Mouse (Mus musculus): ENCODE data around the gene Ppp3r1.
"Not testable (repeated sequence)": the region's sequence is repeated elsewhere in the genome, so short reads cannot be mapped to it uniquely, and the experiment has no call there.

Gene Ppp3r1

DNA sequence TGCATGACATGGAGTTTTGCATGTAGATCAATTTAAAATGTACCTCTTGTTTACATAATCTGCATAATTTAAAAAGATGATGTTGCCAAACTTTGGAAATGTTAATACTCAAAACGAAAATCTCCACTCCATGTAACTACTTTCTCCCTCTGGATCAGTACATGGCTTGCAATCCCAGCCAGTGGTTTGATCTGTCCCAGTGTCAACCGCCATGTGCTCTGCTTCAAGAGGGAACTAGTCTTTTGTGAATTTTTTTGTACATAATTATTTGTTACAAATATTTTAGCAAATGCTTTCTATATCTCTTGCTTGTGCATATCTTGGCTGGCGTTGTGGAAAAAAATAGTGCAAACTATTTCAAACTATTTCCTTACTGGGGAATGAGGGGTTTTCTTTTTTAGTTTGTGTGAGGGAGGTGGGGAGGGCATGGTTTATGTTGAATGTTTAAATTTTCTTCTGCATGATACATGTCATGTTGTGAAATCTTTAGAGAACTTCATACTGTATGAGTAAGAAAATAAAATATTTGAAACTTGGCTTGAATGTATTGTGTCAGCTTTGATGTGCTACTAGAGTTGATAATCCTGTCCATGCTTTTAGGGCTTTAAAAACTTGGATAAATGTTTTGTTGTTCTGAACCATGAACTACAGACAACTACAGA lies 40.9 kb downstream of the Ppp3r1 start:
- no peak for DNase-seq (ENCODE audit: low spot score)

DNA sequence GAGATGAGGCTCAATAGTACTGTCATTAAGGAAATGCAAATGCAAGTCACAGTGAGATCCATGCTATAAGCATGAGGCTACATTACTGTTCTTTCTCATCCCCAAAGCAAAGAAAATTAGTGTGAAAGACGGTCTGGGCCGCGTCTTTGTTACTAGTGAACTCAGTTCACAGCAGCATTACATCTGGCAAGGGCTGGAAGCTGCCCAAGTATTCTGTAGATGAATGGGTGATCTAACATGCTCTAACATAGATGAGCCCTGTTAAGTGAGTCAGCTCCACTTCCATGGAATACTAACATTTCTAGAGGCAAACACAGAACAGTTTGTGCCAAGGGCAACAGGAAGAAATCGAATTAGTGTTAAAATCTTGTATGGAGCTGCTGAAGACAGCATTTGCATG lies 41.9 kb downstream of the Ppp3r1 start:
- DNase-seq (ENCODE audit: low spot score) = no peak

DNA sequence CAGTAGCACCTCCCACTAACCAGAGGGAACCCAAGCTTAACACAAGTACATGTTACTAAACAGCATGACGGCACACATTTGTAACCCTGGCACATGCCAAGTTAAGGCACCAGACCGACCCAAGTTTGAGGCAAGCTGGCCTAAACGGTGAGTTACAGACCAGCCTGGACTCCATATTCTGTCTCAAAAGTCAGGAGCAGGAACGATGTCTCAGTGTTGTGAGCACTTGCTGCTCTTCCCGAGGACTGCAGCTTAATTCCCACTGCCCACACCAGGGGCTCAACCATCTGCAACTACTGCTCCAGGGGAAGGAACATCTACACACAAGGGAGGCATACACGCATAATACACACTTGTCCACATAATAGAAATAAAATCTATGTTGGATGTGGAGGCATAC lies 43.4 kb downstream of the Ppp3r1 start:
- no peak for DNase-seq (ENCODE audit: low spot score)

DNA sequence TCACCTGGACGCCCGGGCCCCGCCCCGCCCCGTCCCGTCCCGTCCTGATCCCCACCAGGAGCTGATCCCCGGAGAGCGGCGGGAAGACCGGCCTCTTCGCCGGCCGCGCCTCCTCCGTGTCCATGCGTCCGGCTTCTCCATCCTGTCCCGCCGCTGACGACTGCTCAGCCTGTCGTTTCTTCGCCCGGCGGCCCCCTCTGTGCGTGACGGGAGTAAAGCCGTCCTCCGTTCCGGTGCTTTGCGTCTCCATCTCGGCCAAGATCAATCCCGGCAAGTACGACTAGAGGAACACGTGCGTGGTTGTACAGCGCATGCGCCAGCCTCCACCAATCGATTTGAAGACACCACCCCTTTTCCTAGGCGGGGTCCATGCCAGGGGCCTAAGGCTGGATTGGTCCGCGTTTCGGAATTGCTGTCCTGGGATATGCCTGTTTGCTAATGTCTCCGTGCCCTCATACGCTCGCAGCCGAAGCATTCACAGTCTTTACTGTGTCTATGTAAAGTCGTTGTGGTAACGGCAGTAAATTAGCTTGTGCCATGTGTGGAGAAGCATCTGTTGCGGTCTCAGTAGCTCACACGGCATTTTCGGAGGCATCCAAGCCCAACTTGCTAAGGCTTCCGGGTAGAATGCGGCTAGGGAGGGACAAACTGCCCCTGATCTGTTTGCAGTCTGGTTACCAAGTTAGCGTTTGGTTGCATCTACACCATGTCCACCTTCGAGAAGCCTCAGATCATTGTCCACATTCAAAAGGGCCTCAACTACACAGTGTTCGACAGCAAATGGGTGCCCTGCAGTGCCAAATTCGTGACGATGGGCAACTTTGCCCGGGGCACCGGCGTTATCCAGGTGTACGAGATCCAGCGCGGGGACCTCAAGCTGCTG lies 52.4 kb downstream of the Ppp3r1 start, which contains the start of gene Pno1:
Gene Pno1, minus strand, starts transcription at position 311 of the 883 bp plus-strand sequence.
- peak; percentile 93 for DNase-seq (ENCODE audit: low spot score)

DNA sequence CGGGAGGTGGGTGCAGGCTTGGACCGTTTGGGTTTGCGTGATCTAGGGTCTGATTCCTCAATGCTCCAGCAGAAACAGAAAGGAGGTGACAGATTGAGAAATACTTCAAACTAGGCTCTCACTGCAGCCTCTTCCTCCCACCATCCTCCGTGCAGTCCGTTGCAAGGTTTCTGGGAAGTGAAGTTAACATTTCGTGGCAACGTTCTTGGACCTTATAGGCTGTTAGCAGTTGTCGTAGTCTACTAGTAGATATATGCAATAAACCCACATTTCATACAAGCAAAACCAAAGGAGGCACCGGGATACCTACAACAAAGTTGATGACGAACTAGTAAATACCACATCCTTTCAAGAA lies 53.1 kb downstream of the Ppp3r1 start:
- no peak for DNase-seq (ENCODE audit: low spot score)

DNA sequence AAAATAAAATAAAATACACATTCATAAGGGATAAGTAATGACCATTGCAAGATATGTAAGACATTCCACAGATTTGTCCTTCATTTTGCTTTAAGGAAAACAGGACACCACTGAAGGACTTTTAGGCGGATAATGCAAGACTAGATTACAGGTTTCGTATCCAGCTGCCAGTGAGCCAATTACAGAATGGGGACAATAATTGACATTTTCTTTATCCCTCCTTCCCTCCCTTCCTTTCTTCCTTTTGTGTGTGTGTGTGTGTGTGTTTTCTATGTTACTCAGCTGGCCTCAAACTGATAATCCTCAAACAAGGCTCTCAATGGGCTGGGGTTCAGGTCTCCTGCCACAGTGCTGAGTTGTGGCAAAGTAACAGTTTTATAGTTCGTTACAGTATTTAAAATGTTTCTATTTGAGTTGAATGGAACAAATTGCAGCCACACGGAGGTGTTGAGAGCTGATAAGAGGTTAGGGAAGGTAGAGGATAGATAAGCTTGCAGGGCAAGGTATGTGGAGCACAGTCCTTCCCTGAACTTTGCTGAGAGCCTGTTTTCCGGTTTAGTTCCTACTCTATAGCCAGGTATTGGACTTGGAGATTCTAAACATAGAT lies 53.9 kb downstream of the Ppp3r1 start:
- no peak for DNase-seq (ENCODE audit: low spot score)

DNA sequence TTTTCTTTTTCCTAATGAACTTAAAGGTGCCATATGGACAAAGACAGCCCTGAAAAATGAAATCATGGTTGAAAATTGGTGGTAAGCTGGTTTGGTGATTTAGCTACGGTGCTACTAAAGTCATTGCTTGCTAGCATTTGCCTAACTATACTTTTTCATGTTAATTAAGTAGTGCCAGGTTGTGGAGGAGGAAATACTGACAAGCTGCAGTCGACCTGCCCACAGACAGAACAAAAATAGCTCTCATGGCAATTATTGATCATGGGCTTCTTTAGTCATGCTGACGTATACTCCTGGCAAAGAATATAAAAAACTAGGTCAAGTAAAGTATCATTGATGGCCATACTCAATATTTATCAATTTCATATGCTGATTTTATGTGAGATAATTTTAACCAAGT lies 56.4 kb downstream of the Ppp3r1 start:
- no peak for DNase-seq (ENCODE audit: low spot score)

DNA sequence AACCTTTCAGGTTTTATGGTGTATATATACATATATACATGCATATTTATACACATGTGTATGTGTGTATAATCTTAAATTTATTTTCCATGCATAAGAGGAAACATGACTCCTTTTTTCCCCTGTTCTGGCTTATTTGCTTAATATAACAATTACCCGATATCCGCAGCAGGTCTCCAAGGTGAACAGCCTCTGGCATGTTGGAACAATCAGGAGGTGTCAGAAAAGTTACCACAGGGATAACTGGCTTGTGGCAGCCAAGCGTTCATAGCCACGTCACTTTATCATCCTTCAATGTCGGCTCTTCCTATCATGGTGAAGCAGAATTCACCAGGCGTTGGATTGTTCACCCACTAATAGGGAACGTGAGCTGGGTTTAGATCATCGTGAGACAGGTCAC lies 62.1 kb downstream of the Ppp3r1 start:
- DNase-seq (ENCODE audit: low spot score) = no peak

DNA sequence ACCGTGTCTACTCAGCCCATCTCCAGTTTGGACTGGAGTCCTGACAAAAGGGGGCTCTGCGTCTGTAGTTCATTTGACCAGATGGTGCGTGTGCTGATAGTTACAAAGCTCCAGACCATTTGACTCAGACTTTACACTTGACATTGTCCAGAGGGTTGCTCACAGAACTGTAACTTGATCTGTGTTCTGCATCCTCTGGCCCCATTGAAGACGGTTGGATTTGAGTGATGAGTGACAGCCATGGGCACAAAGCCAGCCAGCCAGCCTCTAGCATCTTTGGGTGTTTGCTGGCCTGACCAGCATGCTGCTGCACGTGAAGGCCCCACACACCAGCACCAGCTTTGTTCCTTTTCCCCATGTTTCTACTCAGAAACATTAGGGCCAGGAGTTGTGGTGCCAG lies 73.7 kb downstream of the Ppp3r1 start:
- no peak for DNase-seq (ENCODE audit: low spot score)

DNA sequence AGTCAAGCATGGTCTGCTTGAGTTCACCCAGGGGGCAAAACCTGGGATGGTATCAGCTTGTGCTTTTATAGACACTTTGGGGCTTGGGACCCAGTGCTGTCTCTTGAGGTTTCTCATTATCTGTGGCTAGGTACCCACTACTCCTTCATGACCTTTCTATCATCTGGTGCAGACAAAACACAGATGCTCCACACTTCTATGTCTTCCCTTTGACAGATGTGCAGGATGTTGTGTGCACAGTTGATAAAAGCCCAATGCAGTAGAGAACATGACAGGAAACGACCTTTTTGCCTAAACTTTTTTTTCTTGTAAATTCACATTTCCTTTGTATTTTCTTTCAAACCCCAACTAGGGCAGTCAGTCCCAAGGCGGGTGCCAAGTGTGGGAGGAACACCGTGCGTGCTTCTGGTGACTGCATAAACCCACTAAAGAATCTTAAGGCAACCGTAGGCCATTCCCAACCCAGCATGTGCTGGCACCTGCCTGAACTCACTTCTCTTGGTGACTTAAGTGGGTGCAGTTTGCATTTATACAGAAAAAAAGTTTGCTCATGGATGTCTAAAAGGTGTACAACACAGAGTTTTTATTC lies 77.5 kb downstream of the Ppp3r1 start:
- no peak for DNase-seq (ENCODE audit: low spot score)

DNA sequence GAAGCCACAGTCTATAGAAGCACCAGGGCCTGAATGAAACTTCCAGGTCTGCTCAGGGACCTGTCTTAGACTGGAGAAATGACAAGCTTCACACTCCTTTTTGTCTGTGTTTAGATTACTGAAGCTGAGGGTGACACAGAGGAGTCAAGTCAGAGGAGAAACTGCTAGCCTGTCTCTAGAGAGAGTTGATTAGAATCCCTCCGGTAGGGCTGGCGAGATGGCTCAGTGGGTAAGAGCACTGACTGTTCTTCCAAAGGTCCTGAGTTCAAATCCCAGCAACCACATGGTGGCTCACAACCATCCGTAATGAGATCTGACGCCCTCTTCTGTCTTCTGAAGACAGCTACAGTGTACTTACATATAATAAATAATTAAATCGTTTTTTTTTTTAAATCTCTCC lies 79.5 kb downstream of the Ppp3r1 start:
- DNase-seq (ENCODE audit: low spot score) = not testable (repeated sequence)

DNA sequence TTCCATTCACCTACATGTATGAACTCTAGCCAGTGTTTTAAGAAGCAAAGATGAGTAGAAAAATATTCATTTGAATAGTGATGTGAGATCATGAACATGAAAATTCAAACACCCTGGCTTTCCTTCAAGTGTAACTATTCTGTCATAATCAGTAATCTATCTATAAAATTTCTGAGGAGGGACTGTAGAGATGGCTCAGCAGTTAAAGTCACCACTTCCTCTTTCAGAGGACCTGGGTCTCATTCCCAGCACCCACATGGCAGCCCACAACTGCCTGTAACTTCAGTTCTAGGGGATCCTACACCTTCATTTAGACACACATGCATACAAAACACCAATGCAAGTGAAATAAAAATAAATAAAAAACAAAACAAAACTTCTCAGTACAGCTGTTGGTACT lies 89.7 kb downstream of the Ppp3r1 start:
- DNase-seq (ENCODE audit: low spot score) = no peak

All from ovary, postnatal 36 days (tissue).